Mouse (Mus musculus) thymus, adult 2 months (tissue): ENCODE measurements around the gene Elfn1.

Experiments used
- CTCF ChIP-seq: fragments of 200-500 bp; IDR thresholded peaks from 2 replicates; pipeline ENCODE4 v1.5.1; 2012; ENCODE audit warnings: mild to moderate bottlenecking, control low read depth, low read length, moderate library complexity, borderline replicate concordance; ENCODE audit not compliant: control insufficient read depth, poor library complexity, insufficient read depth; ENCODE audit errors: extremely low read depth
- POLR2A ChIP-seq: fragments of 200-500 bp; IDR thresholded peaks from 2 replicates; pipeline ENCODE4 v1.6.1; 2012; ENCODE audit warnings: mild to moderate bottlenecking, low read length, control low read depth, moderate library complexity; ENCODE audit not compliant: control insufficient read depth, poor library complexity, insufficient read depth; ENCODE audit errors: extremely low read depth

DNA sequence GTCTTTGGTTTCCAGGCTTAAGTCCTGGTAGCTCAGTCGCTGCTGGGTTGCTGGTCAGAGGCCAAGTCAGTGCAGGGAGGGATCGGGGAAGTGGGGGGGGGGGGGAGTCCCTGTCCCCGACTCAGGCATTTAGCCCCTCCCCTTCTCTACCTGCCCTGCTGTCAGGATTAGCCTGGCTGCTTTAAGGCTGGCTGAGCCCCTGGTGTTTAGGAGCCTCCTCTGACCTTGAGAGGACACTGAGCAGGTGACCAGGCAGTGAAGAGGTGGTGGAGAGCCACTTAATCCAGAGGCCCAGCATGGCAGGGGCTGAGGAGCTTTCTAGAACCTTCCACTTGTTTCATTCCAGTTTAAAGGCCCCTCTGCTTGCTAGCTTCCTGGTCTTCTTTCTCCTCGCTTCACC lies 36.9 kb upstream of the Elfn1 start:
- no peak for TF ChIP-seq CTCF
- TF ChIP-seq POLR2A = no peak
